Mouse (Mus musculus): Measurements from ENCODE around the gene Pdcd1lg2. TPM values are rescaled to one million over a fixed set of nuclear protein-coding genes. Genes with fewer than 3 reads are reported as not detected.

Gene Pdcd1lg2
- polyA plus RNA-seq, 1 experiment from 2014 or later, result not detected

GRCm38 (mm10) chr19:29500333-29500732, 89.6 kb downstream of the Pdcd1lg2 start:
- Histone ChIP-seq H3K27ac (ENCODE audit: low read length) (no peak overlapping the region), H3K4me2 (ENCODE audit: low read depth, low read length) (no peak overlapping the region), H3K9ac (ENCODE audit: low read length) (no peak overlapping the region), H3K9me3 (replicated peaks; ENCODE audit: control insufficient read depth, low read length) (no peaks in the 10 kb centered on the region), H3K4me1 (ENCODE audit: control insufficient read depth, insufficient read depth, low read length) (no peaks in the 10 kb centered on the region), H3K36me3 (ENCODE audit: control insufficient read depth, insufficient read depth, low read length) (no peaks in the 10 kb centered on the region), H3K27me3 (ENCODE audit: control insufficient read depth, insufficient read depth, low read length) (no peaks in the 10 kb centered on the region), H3K4me3 (replicated peaks; ENCODE audit: low read length) (no peak overlapping the region)
- no peak for ATAC-seq (ENCODE audit: insufficient read depth, low FRiP score)
- 74% methylated on average over 1 of the region's 1 CpGs for WGBS

DNA sequence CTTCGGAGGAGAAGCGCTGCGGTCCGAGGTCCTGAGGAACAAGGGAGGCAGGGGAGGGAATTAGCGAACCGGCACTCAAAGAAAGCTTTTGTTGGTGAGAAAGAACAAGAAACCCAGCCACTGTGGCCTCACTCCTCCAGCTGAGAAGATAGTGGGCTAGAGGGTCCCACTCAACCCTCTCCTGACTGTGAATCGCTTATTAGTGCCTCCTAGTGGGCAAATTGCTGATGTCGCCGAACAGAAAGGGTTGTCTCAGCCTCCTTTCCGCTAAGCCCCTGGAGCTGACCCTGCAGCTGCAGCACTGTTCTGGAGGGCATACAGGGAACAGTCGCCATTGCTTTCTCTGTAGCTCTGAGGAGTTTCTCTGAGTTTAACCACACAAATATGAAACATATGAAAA, 90.4 kb downstream of the Pdcd1lg2 start:
- WGBS, result 44% methylated on average over 11 of the region's 11 CpGs
- ATAC-seq (ENCODE audit: insufficient read depth, low FRiP score), result peak; percentile 44; the same call in 1 of the 2 replicates
- peak overlapping the region; percentile 49 for H3K4me2 ChIP-seq (ENCODE audit: low read depth, low read length)
- H3K9me3 ChIP-seq (replicated peaks; ENCODE audit: control insufficient read depth, low read length), result no peaks in the 10 kb centered on the region
- H3K27ac ChIP-seq (ENCODE audit: low read length), result no peak overlapping the region
- no peaks in the 10 kb centered on the region for H3K4me1 ChIP-seq (ENCODE audit: control insufficient read depth, insufficient read depth, low read length)
- no peaks in the 10 kb centered on the region for H3K27me3 ChIP-seq (ENCODE audit: control insufficient read depth, insufficient read depth, low read length)
- H3K36me3 ChIP-seq (ENCODE audit: control insufficient read depth, insufficient read depth, low read length), result no peaks in the 10 kb centered on the region
- H3K4me3 ChIP-seq (replicated peaks; ENCODE audit: low read length), result peak overlapping the region; percentile 28
- H3K9ac ChIP-seq (ENCODE audit: low read length), result peak overlapping the region; percentile 54; the same call in 1 of the 2 replicates

- H3K27ac ChIP-seq (ENCODE audit: low read length), result no peak overlapping the region
- H3K4me1 ChIP-seq (ENCODE audit: control insufficient read depth, insufficient read depth, low read length), result no peaks in the 10 kb centered on the region
- peak overlapping the region; percentile 28; the same call in 1 of the 2 replicates for H3K4me3 ChIP-seq (replicated peaks; ENCODE audit: low read length)
- H3K36me3 ChIP-seq (ENCODE audit: control insufficient read depth, insufficient read depth, low read length), result no peaks in the 10 kb centered on the region
- ATAC-seq (ENCODE audit: insufficient read depth, low FRiP score), result no peak
- H3K27me3 ChIP-seq (ENCODE audit: control insufficient read depth, insufficient read depth, low read length), result no peaks in the 10 kb centered on the region
- peak overlapping the region; percentile 49 for H3K4me2 ChIP-seq (ENCODE audit: low read depth, low read length)
- H3K9ac ChIP-seq (ENCODE audit: low read length), result no peak overlapping the region
- WGBS, result 12% methylated on average over 6 of the region's 6 CpGs
- H3K9me3 ChIP-seq (replicated peaks; ENCODE audit: control insufficient read depth, low read length), result no peaks in the 10 kb centered on the region
Measured at GRCm38 (mm10) chr19:29501507-29501906, 90.8 kb downstream of the Pdcd1lg2 start.

DNA sequence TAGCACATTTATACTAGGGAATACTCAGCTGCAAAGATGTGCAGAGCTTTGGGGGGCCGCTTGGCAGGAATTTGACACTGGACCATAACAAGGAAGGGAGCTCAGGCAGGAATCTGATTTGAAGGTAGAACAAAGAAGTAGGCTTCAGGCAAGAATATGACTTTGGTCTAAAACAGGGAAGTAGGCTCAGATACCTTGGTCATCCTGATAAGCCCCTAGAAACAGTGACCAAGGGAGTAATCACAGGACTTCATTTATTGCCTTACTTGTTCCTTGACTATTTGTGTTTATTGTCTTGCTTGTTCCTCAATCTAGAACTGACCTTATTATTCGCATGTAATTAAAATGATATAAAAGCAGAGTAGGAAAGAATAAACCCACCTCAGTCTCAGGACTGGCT, 93.4 kb downstream of the Pdcd1lg2 start:
- no peaks in the 10 kb centered on the region for H3K27me3 ChIP-seq (ENCODE audit: control insufficient read depth, insufficient read depth, low read length)
- H3K27ac ChIP-seq (ENCODE audit: low read length), result no peak overlapping the region
- no peaks in the 10 kb centered on the region for H3K36me3 ChIP-seq (ENCODE audit: control insufficient read depth, insufficient read depth, low read length)
- no peaks in the 10 kb centered on the region for H3K9me3 ChIP-seq (replicated peaks; ENCODE audit: control insufficient read depth, low read length)
- no peak overlapping the region for H3K4me2 ChIP-seq (ENCODE audit: low read depth, low read length)
- H3K9ac ChIP-seq (ENCODE audit: low read length), result no peak overlapping the region
- H3K4me3 ChIP-seq (replicated peaks; ENCODE audit: low read length), result no peak overlapping the region
- WGBS, result 82% methylated on average over 2 of the region's 2 CpGs
- H3K4me1 ChIP-seq (ENCODE audit: control insufficient read depth, insufficient read depth, low read length), result no peaks in the 10 kb centered on the region
- no peak for ATAC-seq (ENCODE audit: insufficient read depth, low FRiP score)

GRCm38 (mm10) chr19:29505617-29506016, 94.9 kb downstream of the Pdcd1lg2 start:
- no peak overlapping the region for H3K4me2 ChIP-seq (ENCODE audit: low read depth, low read length)
- no peaks in the 10 kb centered on the region for H3K9me3 ChIP-seq (replicated peaks; ENCODE audit: control insufficient read depth, low read length)
- no peaks in the 10 kb centered on the region for H3K27me3 ChIP-seq (ENCODE audit: control insufficient read depth, insufficient read depth, low read length)
- H3K36me3 ChIP-seq (ENCODE audit: control insufficient read depth, insufficient read depth, low read length), result no peaks in the 10 kb centered on the region
- no peak overlapping the region for H3K27ac ChIP-seq (ENCODE audit: low read length)
- H3K9ac ChIP-seq (ENCODE audit: low read length), result no peak overlapping the region
- H3K4me1 ChIP-seq (ENCODE audit: control insufficient read depth, insufficient read depth, low read length), result no peaks in the 10 kb centered on the region
- no peak for ATAC-seq (ENCODE audit: insufficient read depth, low FRiP score)
- H3K4me3 ChIP-seq (replicated peaks; ENCODE audit: low read length), result no peak overlapping the region
- WGBS, result 78% methylated on average over 7 of the region's 7 CpGs

- Histone ChIP-seq H3K4me3 (replicated peaks; ENCODE audit: low read length) (no peak overlapping the region), H3K4me1 (ENCODE audit: control insufficient read depth, insufficient read depth, low read length) (no peaks in the 10 kb centered on the region), H3K27me3 (ENCODE audit: control insufficient read depth, insufficient read depth, low read length) (no peaks in the 10 kb centered on the region), H3K9me3 (replicated peaks; ENCODE audit: control insufficient read depth, low read length) (no peaks in the 10 kb centered on the region), H3K27ac (ENCODE audit: low read length) (no peak overlapping the region), H3K4me2 (ENCODE audit: low read depth, low read length) (no peak overlapping the region), H3K9ac (ENCODE audit: low read length) (no peak overlapping the region), H3K36me3 (ENCODE audit: control insufficient read depth, insufficient read depth, low read length) (no peaks in the 10 kb centered on the region)
- no peak for ATAC-seq (ENCODE audit: insufficient read depth, low FRiP score)
- 77% methylated on average over 7 of the region's 7 CpGs for WGBS
Measured at GRCm38 (mm10) chr19:29508208-29508607, 97.5 kb downstream of the Pdcd1lg2 start.

DNA sequence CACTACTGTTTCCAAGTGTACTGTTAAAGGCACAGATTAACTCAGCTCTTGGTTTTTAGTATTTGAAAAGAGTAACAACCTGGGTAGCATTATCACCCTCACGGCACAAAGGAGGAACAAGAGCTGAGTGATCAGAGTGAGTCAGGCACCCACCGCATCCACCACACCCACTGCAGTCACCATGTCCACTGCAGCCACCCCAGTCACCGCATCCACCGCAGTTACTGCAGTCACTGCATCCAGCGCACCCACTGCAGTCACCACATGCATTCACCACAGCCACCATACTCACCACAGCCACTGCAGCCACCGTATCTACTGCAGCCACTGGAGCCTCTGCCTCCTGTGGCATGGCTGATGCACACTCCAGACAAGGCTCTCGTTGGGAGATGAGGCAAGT, 99.1 kb downstream of the Pdcd1lg2 start:
- no peak overlapping the region for H3K4me3 ChIP-seq (replicated peaks; ENCODE audit: low read length)
- WGBS, result 87% methylated on average over 7 of the region's 7 CpGs

GRCm38 (mm10) chr19:29511826-29512225, 101.1 kb downstream of the Pdcd1lg2 start:
- no peak for ATAC-seq (ENCODE audit: insufficient read depth, low FRiP score)
- Histone ChIP-seq H3K27ac (ENCODE audit: low read length) (no peak overlapping the region), H3K4me1 (ENCODE audit: control insufficient read depth, insufficient read depth, low read length) (no peaks in the 10 kb centered on the region), H3K27me3 (ENCODE audit: control insufficient read depth, insufficient read depth, low read length) (no peaks in the 10 kb centered on the region), H3K9ac (ENCODE audit: low read length) (no peak overlapping the region), H3K36me3 (ENCODE audit: control insufficient read depth, insufficient read depth, low read length) (no peaks in the 10 kb centered on the region), H3K4me3 (replicated peaks; ENCODE audit: low read length) (no peak overlapping the region), H3K9me3 (replicated peaks; ENCODE audit: control insufficient read depth, low read length) (peaks cover 4% of the 10 kb centered on the region; the same call in 1 of the 2 replicates), H3K4me2 (ENCODE audit: low read depth, low read length) (no peak overlapping the region)
- WGBS, result 81% methylated on average over 2 of the region's 2 CpGs

More for the DNA sequence above, 99.1 kb downstream of the Pdcd1lg2 start:
- H3K9me3 ChIP-seq (replicated peaks; ENCODE audit: control insufficient read depth, low read length), result peaks cover 4% of the 10 kb centered on the region; the same call in 1 of the 2 replicates
- H3K9ac ChIP-seq (ENCODE audit: low read length), result no peak overlapping the region
- no peak overlapping the region for H3K27ac ChIP-seq (ENCODE audit: low read length)
- H3K27me3 ChIP-seq (ENCODE audit: control insufficient read depth, insufficient read depth, low read length), result no peaks in the 10 kb centered on the region
- no peaks in the 10 kb centered on the region for H3K36me3 ChIP-seq (ENCODE audit: control insufficient read depth, insufficient read depth, low read length)
- H3K4me2 ChIP-seq (ENCODE audit: low read depth, low read length), result no peak overlapping the region
- H3K4me1 ChIP-seq (ENCODE audit: control insufficient read depth, insufficient read depth, low read length), result no peaks in the 10 kb centered on the region
- ATAC-seq (ENCODE audit: insufficient read depth, low FRiP score), result no peak

GRCm38 (mm10) chr19:29513111-29513766, 102.5 kb downstream of the Pdcd1lg2 start:
- no peak for ATAC-seq (ENCODE audit: insufficient read depth, low FRiP score)
- peaks cover 4% of the 10 kb centered on the region; the same call in 1 of the 2 replicates for H3K9me3 ChIP-seq (replicated peaks; ENCODE audit: control insufficient read depth, low read length)
- H3K36me3 ChIP-seq (ENCODE audit: control insufficient read depth, insufficient read depth, low read length), result no peaks in the 10 kb centered on the region
- WGBS, result 52% methylated on average over 2 of the region's 2 CpGs
- no peak overlapping the region for H3K27ac ChIP-seq (ENCODE audit: low read length)
- no peaks in the 10 kb centered on the region for H3K27me3 ChIP-seq (ENCODE audit: control insufficient read depth, insufficient read depth, low read length)
- no peak overlapping the region for H3K9ac ChIP-seq (ENCODE audit: low read length)
- no peaks in the 10 kb centered on the region for H3K4me1 ChIP-seq (ENCODE audit: control insufficient read depth, insufficient read depth, low read length)
- no peak overlapping the region for H3K4me2 ChIP-seq (ENCODE audit: low read depth, low read length)
- H3K4me3 ChIP-seq (replicated peaks; ENCODE audit: low read length), result no peak overlapping the region
